Mouse (Mus musculus) heart, adult 11 months (tissue): ENCODE data around the gene Sh3bgrl3.
A peak's percentile ranks its signal among the peaks of the same experiment; 100 is the strongest.
"Not testable (repeated sequence)": the region's sequence is repeated elsewhere in the genome, so short reads cannot be mapped to it uniquely, and the experiment has no call there.

ENCODE experiments used
- DNase-seq: peaks from one replicate; pipeline ENCODE4 v3.0.0; 2022

Gene Sh3bgrl3

GRCm38 (mm10) chr4:134128221-134128982 lies at the start of gene Sh3bgrl3:
Gene Sh3bgrl3, minus strand, starts transcription at chr4:134128789.
- DNase-seq: peak; percentile 100

GRCm38 (mm10) chr4:134172391-134172790 lies 43.8 kb upstream of the Sh3bgrl3 start:
- peak; percentile 42 for DNase-seq

GRCm38 (mm10) chr4:134166906-134167305 lies 38.3 kb upstream of the Sh3bgrl3 start:
- no peak for DNase-seq

GRCm38 (mm10) chr4:134165548-134166465 lies 37.2 kb upstream of the Sh3bgrl3 start:
- DNase-seq: peak; percentile 55

GRCm38 (mm10) chr4:134165024-134165423 lies 36.4 kb upstream of the Sh3bgrl3 start:
- DNase-seq: peak; percentile 91

DNA sequence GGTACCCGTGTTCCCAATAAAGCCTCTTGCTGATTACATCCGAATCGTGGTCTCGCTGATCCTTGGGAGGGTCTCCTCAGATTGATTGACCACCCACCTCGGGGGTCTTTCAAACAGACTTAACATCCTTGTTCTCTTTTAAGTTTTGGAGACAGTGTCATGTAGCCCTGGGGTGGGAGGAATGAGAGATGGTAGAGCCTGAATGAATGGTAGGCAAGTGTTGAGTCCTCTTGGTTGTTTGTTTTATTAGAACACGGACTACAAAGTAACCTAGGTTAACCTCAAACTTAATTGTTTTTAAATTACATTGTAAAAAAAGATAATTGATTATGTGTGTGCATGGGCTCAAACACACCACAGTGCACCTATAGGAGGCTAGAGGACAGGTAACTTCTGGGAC lies 36.0 kb upstream of the Sh3bgrl3 start:
- peak; percentile 64 for DNase-seq

GRCm38 (mm10) chr4:134160071-134160470 lies 31.5 kb upstream of the Sh3bgrl3 start:
- DNase-seq: peak; percentile 96

DNA sequence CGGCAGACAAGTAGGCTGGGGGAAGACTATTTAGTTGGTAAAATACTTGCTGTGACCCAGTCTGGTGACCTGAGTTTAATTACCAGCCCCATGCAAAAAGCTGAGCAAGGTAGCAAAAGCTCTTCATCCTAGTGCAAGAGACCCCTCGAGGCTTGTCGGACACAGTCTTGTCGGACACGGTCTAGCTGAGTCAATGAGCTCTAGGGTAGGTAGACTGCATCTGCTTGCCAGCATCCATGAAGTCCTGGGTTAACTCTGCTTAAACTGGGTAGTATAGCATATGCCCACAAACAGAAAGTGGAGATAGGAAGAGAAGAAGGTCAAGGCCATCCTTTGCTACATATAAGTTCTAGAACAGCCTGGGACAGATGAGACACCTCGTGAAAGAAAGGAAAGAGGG lies 30.2 kb upstream of the Sh3bgrl3 start:
- DNase-seq: no peak

GRCm38 (mm10) chr4:134157558-134157957 lies 29.0 kb upstream of the Sh3bgrl3 start:
- no peak for DNase-seq

GRCm38 (mm10) chr4:134156744-134157143 lies 28.2 kb upstream of the Sh3bgrl3 start:
- DNase-seq: peak; percentile 95

- peak; percentile 92 for DNase-seq
These were observed 27.4 kb upstream of the Sh3bgrl3 start for GRCm38 (mm10) chr4:134155961-134156465.

DNA sequence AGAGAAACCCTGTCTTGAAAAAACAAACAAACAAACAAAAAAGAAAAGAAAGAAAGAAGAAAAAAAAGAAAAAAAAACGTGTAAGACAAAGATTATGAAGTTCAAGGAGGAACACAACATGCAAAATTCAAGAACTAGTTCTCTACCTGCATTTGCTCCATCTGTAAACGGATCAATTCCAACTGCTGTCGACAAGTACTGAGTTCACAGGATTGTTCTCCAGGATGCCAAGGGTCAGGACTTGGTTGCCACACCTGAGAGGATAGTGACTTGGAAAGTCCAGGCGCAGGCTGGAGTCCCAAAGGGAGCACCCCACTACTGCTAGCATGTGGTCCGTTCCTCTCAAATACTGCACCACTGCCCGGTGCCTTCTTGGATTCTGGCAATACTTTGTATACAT lies 26.9 kb upstream of the Sh3bgrl3 start:
- peak; percentile 87 for DNase-seq

DNA sequence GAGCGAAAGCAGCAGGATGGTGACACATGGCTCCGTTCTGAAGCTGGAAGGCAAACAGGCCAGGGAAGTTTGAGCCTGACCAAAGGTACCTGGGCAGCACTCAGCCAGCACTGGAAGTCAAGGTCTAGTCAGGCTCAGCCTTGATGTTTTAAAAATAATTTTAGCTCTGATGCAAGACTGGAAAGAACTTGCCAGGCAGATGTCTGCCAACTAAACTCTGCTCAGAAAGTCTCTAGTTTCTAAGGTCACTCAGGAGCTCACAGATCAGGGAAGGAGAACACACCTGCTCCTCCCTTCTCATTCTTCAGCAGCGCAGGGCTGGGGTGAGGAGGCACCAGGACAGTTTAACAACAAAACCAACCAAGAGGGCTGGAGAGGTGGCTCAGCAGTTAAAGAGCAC lies 25.8 kb upstream of the Sh3bgrl3 start:
- peak; percentile 91 for DNase-seq

DNA sequence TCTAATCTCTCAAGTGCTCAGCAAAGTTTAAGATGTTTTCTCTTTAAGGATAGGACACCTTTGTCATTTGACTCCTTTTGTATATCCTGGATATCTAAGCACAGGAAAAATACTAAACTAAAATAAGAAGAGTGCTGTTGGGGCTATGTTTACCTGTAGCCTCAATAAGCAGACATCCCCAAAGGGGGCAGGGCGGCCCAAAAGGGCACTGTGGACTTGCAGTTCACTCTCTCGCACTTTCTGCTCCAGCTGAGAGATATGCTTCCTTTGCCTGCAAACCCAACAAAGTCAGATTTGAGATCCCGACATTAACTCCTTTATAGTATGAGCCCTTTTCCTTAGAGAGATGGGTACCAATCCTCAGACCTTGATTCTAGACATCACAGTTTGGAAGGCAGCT lies 25.1 kb upstream of the Sh3bgrl3 start:
- DNase-seq: no peak

- no peak for DNase-seq
These were observed 23.5 kb upstream of the Sh3bgrl3 start for GRCm38 (mm10) chr4:134152112-134152511.

DNA sequence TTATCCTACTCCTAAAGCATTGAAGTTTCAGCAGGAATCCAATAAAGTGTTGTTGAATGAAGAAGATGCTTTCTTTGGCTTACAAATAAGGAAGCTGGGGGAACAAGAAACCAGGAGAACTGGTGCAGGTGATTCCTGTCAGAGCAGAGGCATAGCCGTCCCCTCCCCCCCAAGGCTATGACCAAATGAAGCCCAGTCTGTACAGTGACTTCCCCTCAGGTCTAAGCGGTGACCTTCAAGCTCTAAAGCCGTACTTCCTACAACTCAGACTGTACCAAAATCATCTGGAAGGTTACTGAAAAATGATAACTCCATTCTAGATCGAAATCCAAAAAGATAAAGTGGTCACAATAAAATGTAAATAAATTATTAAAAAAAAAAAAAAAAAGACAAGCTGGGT lies 20.8 kb upstream of the Sh3bgrl3 start:
- DNase-seq: no peak

DNA sequence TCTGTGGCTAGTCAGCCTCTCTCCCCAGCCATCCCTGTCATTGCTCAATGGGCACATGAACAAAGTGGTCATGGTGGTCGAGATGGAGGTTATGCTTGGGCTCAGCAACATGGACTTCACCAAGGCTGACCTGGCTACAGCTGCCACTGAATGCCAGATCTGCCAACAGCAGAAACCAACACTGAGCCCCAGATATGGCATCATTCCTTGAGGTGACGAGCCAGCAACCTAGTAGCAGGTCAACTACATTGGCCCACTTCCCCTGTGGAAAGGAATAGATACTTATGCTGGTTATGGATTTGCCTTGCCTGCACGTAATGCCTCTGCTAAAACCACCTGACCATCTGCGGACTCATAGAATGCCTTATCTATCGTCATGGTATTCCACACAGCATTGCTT lies 15.7 kb upstream of the Sh3bgrl3 start:
- not testable (repeated sequence) for DNase-seq

DNA sequence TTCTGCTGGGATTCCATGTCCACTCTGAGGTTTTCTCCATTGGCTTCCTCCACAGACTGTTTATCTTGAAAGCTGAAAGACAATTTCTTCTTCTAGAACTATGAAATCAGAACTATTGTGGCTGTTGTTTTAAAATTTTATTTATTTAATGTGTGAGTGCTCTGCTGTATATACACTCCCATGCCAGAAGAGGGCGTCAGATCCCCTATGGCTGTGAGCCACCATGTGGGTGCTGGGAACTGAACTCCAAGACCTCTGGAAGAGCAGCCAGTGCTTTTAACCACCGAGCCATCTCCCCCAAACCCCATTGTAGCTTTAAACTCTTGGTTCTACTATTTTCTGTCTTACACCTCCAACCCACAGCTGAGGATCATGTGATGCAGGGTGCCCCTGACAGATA lies 10.3 kb upstream of the Sh3bgrl3 start:
- DNase-seq: no peak

DNA sequence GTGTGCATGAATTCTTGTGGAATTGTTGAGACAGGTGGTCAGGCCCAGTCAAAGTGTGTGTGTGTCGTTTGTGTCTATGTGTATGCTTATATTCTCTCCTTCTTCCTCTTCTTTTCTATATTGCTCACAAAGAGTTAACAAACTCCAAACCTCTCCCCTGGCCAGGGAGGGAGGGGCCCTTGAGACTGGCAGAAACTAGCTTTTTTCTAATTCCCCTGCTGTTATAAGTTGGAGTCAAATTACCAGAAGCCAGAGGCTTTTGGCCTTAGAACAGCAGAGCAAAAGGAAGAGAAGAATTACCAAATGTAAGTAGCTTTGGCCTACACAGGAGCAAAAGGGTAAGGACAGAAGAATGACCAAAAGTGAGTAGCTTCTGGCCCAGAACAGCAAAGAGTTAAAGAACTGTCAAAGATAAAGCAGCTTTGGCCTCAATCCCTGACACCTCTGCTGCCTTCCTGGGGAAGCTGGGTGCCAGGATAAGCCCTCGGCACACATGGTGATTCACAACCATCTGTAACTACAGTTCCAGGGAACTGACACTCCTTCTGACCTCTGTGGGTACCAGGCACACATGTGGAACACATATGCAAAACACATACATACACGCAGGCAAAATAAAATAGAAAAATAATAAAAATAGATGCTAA lies 7.8 kb upstream of the Sh3bgrl3 start:
- DNase-seq: no peak

DNA sequence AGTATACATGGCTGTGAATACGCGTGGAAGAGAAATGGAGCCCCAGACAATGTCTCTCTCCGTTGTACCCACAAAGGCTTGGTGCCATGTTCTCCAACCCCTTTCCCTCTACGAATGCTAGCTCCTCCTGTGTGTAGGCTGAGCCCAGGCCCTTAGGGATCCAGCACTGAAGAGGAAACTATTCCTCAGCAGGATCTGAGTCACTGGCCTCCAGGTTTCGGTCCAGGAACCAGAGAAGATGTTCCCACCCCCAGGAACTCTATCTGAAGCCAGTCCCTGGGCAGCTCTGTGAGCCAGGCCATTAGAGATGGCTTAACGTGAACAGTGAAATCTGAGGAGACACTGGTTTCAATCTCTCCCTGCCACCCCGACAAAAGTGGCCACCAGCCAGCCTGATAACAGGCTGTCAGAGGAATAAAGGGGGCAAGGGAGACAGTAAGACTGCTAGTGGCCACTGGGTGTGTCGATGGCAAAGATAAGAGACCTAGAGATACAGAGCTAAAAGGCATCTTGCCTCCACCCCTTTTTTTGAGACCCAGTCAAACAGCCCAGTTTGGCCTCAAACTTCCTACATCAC lies 4.0 kb upstream of the Sh3bgrl3 start:
- peak; percentile 85 for DNase-seq

DNA sequence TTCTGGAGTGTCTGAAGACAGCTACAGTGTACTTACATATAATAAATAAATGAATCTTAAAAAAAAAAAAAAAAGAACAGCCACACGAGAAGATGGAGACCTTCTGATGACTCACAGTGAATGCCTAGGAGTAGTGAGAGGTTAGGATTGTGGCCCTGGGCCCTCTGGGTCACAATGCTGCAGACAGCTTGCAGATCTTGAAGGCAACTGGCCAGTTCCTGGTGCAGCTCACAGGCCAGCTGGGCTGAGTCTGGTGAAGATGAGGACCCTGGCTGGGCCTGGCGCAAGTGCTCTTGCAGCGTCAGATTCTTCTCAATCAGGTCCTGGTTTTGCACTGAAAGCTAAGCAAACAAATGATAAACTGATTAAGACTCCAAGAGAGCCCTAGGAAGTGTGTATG lies 3.5 kb upstream of the Sh3bgrl3 start:
- DNase-seq: peak; percentile 68

- no peak for DNase-seq
These were observed 893 bp upstream of the Sh3bgrl3 start for GRCm38 (mm10) chr4:134129482-134129881.

DNA sequence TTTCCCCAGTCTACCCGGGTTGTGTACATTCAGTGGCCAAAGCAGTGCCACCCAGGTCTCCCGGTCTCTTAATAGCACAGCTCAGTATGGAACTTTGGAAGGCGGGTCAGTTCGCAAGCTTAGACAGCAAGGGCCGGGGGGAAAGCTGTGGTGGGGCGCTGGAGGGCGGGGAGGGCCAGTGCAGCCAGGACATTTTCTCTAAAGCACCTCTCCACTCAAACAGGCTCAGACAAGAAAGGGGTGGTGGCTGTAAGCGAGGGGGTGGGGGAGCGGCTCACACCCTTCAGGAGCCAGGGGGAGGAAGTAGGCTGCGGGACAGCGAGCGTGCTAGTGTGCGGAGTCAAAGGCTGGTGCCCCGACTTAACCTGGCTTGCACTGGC lies 384 bp upstream of the Sh3bgrl3 start:
- DNase-seq: no peak
